Mouse (Mus musculus): Measurements from ENCODE around the gene A030003K21Rik.
"Not testable (repeated sequence)": the region's sequence is repeated elsewhere in the genome, so short reads cannot be mapped to it uniquely, and the experiment has no call there.

The A030003K21Rik gene

GRCm38 (mm10) chr1:82943295-82943694 is at the start of gene A030003K21Rik:
Gene A030003K21Rik (minus strand): TSS chr1:82943388.
- not testable (repeated sequence) for DNase-seq (ENCODE audit: low read depth in 1 of 2, low spot score in 2 of 2)

- no peak for DNase-seq (ENCODE audit: low read depth in 1 of 2, low spot score in 2 of 2)
Measured at GRCm38 (mm10) chr1:82992093-82992492, 48.9 kb upstream of the A030003K21Rik start.

GRCm38 (mm10) chr1:82991596-82991995 is 48.4 kb upstream of the A030003K21Rik start:
- no peak for DNase-seq (ENCODE audit: low read depth in 1 of 2, low spot score in 2 of 2)

GRCm38 (mm10) chr1:82991062-82991461 is 47.9 kb upstream of the A030003K21Rik start:
- DNase-seq (ENCODE audit: low read depth in 1 of 2, low spot score in 2 of 2) = no peak

- no peak for DNase-seq (ENCODE audit: low read depth in 1 of 2, low spot score in 2 of 2)
Measured at GRCm38 (mm10) chr1:82987530-82988198, 44.5 kb upstream of the A030003K21Rik start.

GRCm38 (mm10) chr1:82986738-82987137 is 43.5 kb upstream of the A030003K21Rik start:
- no peak for DNase-seq (ENCODE audit: low read depth in 1 of 2, low spot score in 2 of 2)

GRCm38 (mm10) chr1:82977840-82978239 is 34.7 kb upstream of the A030003K21Rik start:
- DNase-seq (ENCODE audit: low read depth in 1 of 2, low spot score in 2 of 2) = no peak

GRCm38 (mm10) chr1:82975750-82976149 is 32.6 kb upstream of the A030003K21Rik start:
- DNase-seq (ENCODE audit: low read depth in 1 of 2, low spot score in 2 of 2) = no peak

GRCm38 (mm10) chr1:82974342-82974741 is 31.2 kb upstream of the A030003K21Rik start:
- DNase-seq (ENCODE audit: low read depth in 1 of 2, low spot score in 2 of 2) = no peak

- DNase-seq (ENCODE audit: low read depth in 1 of 2, low spot score in 2 of 2) = no peak
Measured at GRCm38 (mm10) chr1:82973901-82974300, 30.7 kb upstream of the A030003K21Rik start.

- no peak for DNase-seq (ENCODE audit: low read depth in 1 of 2, low spot score in 2 of 2)
Measured at GRCm38 (mm10) chr1:82973244-82973643, 30.1 kb upstream of the A030003K21Rik start.

- DNase-seq (ENCODE audit: low read depth in 1 of 2, low spot score in 2 of 2) = no peak
Measured at GRCm38 (mm10) chr1:82972046-82972445, 28.9 kb upstream of the A030003K21Rik start.

- DNase-seq (ENCODE audit: low read depth in 1 of 2, low spot score in 2 of 2) = no peak
Measured at GRCm38 (mm10) chr1:82966413-82966812, 23.2 kb upstream of the A030003K21Rik start.

- no peak for DNase-seq (ENCODE audit: low read depth in 1 of 2, low spot score in 2 of 2)
Measured at GRCm38 (mm10) chr1:82959870-82960385, 16.7 kb upstream of the A030003K21Rik start, which contains the start of gene Gm47955. Gene Gm47955 (plus strand): TSS chr1:82960286.

- not testable (repeated sequence) for DNase-seq (ENCODE audit: low read depth in 1 of 2, low spot score in 2 of 2)
Measured at GRCm38 (mm10) chr1:82955913-82956312, 12.7 kb upstream of the A030003K21Rik start, which contains the start of gene Gm7544. Gene Gm7544 (minus strand): TSS chr1:82956013.

GRCm38 (mm10) chr1:82948601-82949000 is 5.4 kb upstream of the A030003K21Rik start:
- no peak for DNase-seq (ENCODE audit: low read depth in 1 of 2, low spot score in 2 of 2)

GRCm38 (mm10) chr1:82946029-82946428 is 2.8 kb upstream of the A030003K21Rik start:
- not testable (repeated sequence) for DNase-seq (ENCODE audit: low read depth in 1 of 2, low spot score in 2 of 2)

- not testable (repeated sequence) for DNase-seq (ENCODE audit: low read depth in 1 of 2, low spot score in 2 of 2)
Measured at GRCm38 (mm10) chr1:82942505-82942904, 683 bp downstream of the A030003K21Rik start.

- no peak for DNase-seq (ENCODE audit: low read depth in 1 of 2, low spot score in 2 of 2)
Measured at GRCm38 (mm10) chr1:82938666-82939065, 4.5 kb downstream of the A030003K21Rik start.

- DNase-seq (ENCODE audit: low read depth in 1 of 2, low spot score in 2 of 2) = not testable (repeated sequence)
Measured at GRCm38 (mm10) chr1:82931326-82931725, 11.9 kb downstream of the A030003K21Rik start, which contains the start of gene Gm6217. Gene Gm6217 (minus strand): TSS chr1:82931399.

GRCm38 (mm10) chr1:82930558-82930957 is 12.6 kb downstream of the A030003K21Rik start:
- DNase-seq (ENCODE audit: low read depth in 1 of 2, low spot score in 2 of 2) = not testable (repeated sequence)

- no peak for DNase-seq (ENCODE audit: low read depth in 1 of 2, low spot score in 2 of 2)
Measured at GRCm38 (mm10) chr1:82924650-82925049, 18.5 kb downstream of the A030003K21Rik start, which contains the start of gene A030014E15Rik. Gene A030014E15Rik (plus strand): TSS chr1:82924917.

All from monocyte, adult 2 months (primary cell).